Mouse (Mus musculus) T-helper 2 cell (primary cell): ENCODE measurements around the gene Ddah2.

Source experiments
- in situ Hi-C: fragments of 300-600 bp; cut with MboI, MseI; formaldehyde crosslinking; loops from one replicate; pipeline ENCODE4 v1.15.1; 2025; ENCODE audit warnings: high pct_unique_total_duplicates

Gene Ddah2

GRCm38 (mm10) chr17:35102299-35102698, 43.5 kb downstream of the Ddah2 start:
- in situ Hi-C loops: loop anchor here (5.0 kb wide), 1 partner anchor 70 kb away; no protein-coding TSS in a partner anchor

- in situ Hi-C loops: loop anchor here (5.0 kb wide), 1 partner anchor 71 kb away; no protein-coding TSS in a partner anchor
These were observed 44.4 kb downstream of the Ddah2 start for GRCm38 (mm10) chr17:35103221-35103690.

- in situ Hi-C loops: loop anchor here (5.0 kb wide), 1 partner anchor 72 kb away; no protein-coding TSS in a partner anchor
These were observed 45.2 kb downstream of the Ddah2 start for GRCm38 (mm10) chr17:35104079-35104478.

- in situ Hi-C loops: loop anchor here (5.0 kb wide), 1 partner anchor 72 kb away; no protein-coding TSS in a partner anchor
These were observed 45.9 kb downstream of the Ddah2 start for GRCm38 (mm10) chr17:35104754-35105153.

GRCm38 (mm10) chr17:35105740-35106389, 47.0 kb downstream of the Ddah2 start:
- in situ Hi-C loops: no loop called here

GRCm38 (mm10) chr17:35106522-35106921, 47.7 kb downstream of the Ddah2 start:
- in situ Hi-C loops: no loop called here

GRCm38 (mm10) chr17:35108097-35108496, 49.3 kb downstream of the Ddah2 start, which contains the start of gene Ly6g5c:
TSS of gene Ly6g5c (plus strand) at chr17:35108279.
- in situ Hi-C loops: no loop called here
